Mouse (Mus musculus) CH12.LX (cell line): Measurements from ENCODE around the gene Ggnbp2. TPM values are rescaled to one million over a fixed set of nuclear protein-coding genes. Genes with fewer than 3 reads are reported as not detected.
A peak's percentile ranks its signal among the peaks of the same experiment; 100 is the strongest.
"Not testable (repeated sequence)": the region's sequence is repeated elsewhere in the genome, so short reads cannot be mapped to it uniquely, and the experiment has no call there.

Experiments
- DNase-seq: peaks from one replicate; pipeline ENCODE4 v3.0.0-alpha.2; 2013; ENCODE audit errors: extremely low read depth
- H3K27ac ChIP-seq: 2 replicates; pipeline ENCODE4 v1.5.1; 2012; ENCODE audit warnings: low read depth, mild to moderate bottlenecking, control low read depth, moderate library complexity; ENCODE audit not compliant: insufficient read depth
- H3K27me3 ChIP-seq: replicated peaks from 2 replicates; pipeline ENCODE3; 2012; ENCODE audit warnings: inconsistent platforms
- H3K36me3 ChIP-seq, 2 experiments: replicated peaks in 1 of 2; 2 replicates each; pipeline versions ENCODE3 to v1.6.1; 2012; ENCODE audit warnings: inconsistent platforms in 1 of 2, low read length in 1 of 2, mild to moderate bottlenecking in 1 of 2, mixed read lengths in 1 of 2, moderate library complexity in 1 of 2; ENCODE audit not compliant: control insufficient read depth in 1 of 2, insufficient read depth in 1 of 2
- H3K4me1 ChIP-seq, 2 experiments: 2 replicates each; pipeline ENCODE4 v1.6.1; 2012; ENCODE audit warnings: inconsistent platforms in 1 of 2, moderate library complexity in 1 of 2; ENCODE audit not compliant: insufficient read depth in 2 of 2, control insufficient read depth in 1 of 2
- H3K4me2 ChIP-seq: 2 replicates; pipeline ENCODE4 v1.6.1; 2012; ENCODE audit warnings: low read depth, mild to moderate bottlenecking, control low read depth; ENCODE audit not compliant: poor library complexity, insufficient read depth, severe bottlenecking
- H3K4me3 ChIP-seq, 3 experiments: fragments of 150-350 bp in 1 of 3; sonication (generic) in 1 of 3; replicated peaks in 1 of 3; 2 replicates each; pipeline versions ENCODE3 to v1.5.1; 2011 to 2012; ENCODE audit warnings: low read depth in 2 of 3, low read length in 2 of 3, mild to moderate bottlenecking in 2 of 3, moderate library complexity in 2 of 3, control low read depth in 1 of 3, improper control_type of control experiment in 1 of 3, inconsistent platforms in 1 of 3, mixed read lengths in 1 of 3; ENCODE audit not compliant: poor library complexity in 1 of 3
- H3K79me2 ChIP-seq: replicated peaks from 2 replicates; pipeline ENCODE4 v1.6.1; 2012; ENCODE audit warnings: mild to moderate bottlenecking, moderate library complexity; ENCODE audit not compliant: control insufficient read depth, poor library complexity, insufficient read depth, severe bottlenecking; ENCODE audit errors: extremely low read depth
- H3K9ac ChIP-seq: 2 replicates; pipeline ENCODE4 v1.6.1; 2012; ENCODE audit warnings: low read depth, mild to moderate bottlenecking, control low read depth, moderate library complexity; ENCODE audit not compliant: insufficient read depth
- H3K9me3 ChIP-seq: replicated peaks from 2 replicates; pipeline ENCODE3; 2012; ENCODE audit warnings: low read length, inconsistent platforms, mixed read lengths
- BHLHE40 ChIP-seq: IDR thresholded peaks from 2 replicates; pipeline ENCODE4 v1.6.1; 2011; ENCODE audit warnings: mild to moderate bottlenecking, low read depth, low read length, improper control_type of control experiment
- CHD1 ChIP-seq: IDR thresholded peaks from 2 replicates; pipeline ENCODE4 v1.6.1; 2012; ENCODE audit warnings: low read depth, low read length, improper control_type of control experiment, inconsistent platforms
- CHD2 ChIP-seq: IDR thresholded peaks from 2 replicates; pipeline ENCODE4 v1.6.1; 2011; ENCODE audit warnings: low read length, improper control_type of control experiment
- CTCF ChIP-seq, 2 experiments: IDR thresholded peaks in 1 of 2; conservative IDR thresholded peaks in 1 of 2; 2 replicates each; pipeline ENCODE4 v1.5.1; 2011 to 2012; ENCODE audit warnings: low read depth in 2 of 2, low read length in 2 of 2, improper control_type of control experiment in 1 of 2, inconsistent platforms in 1 of 2, mild to moderate bottlenecking in 1 of 2, moderate library complexity in 1 of 2
- EP300 ChIP-seq: IDR thresholded peaks from 2 replicates; pipeline ENCODE4 v1.6.1; 2011; ENCODE audit warnings: low read length, improper control_type of control experiment
- ETS1 ChIP-seq: conservative IDR thresholded peaks from 2 replicates; pipeline ENCODE4 v1.6.1; 2012; ENCODE audit warnings: low read depth, mild to moderate bottlenecking, inconsistent platforms, low read length, improper control_type of control experiment, moderate library complexity
- HCFC1 ChIP-seq: IDR thresholded peaks from 2 replicates; pipeline ENCODE4 v1.6.1; 2012; ENCODE audit warnings: low read depth, mild to moderate bottlenecking, inconsistent platforms, low read length, improper control_type of control experiment
- IRF4 ChIP-seq: IDR thresholded peaks from 2 replicates; pipeline ENCODE4 v1.6.1; 2014; ENCODE audit warnings: low read depth, mild to moderate bottlenecking, inconsistent platforms, low read length, improper control_type of control experiment
- JUND ChIP-seq: conservative IDR thresholded peaks from 2 replicates; pipeline ENCODE4 v1.6.1; 2011; ENCODE audit warnings: low read depth, low read length, improper control_type of control experiment
- KAT2A ChIP-seq: IDR thresholded peaks from 2 replicates; pipeline ENCODE4 v1.6.1; 2012; ENCODE audit warnings: low read length, improper control_type of control experiment, inconsistent platforms; ENCODE audit not compliant: insufficient replicate concordance
- MAFK ChIP-seq: IDR thresholded peaks from 2 replicates; pipeline ENCODE4 v1.6.1; 2011; ENCODE audit warnings: low read length, improper control_type of control experiment; ENCODE audit not compliant: insufficient replicate concordance
- MAX ChIP-seq: IDR thresholded peaks from 2 replicates; pipeline ENCODE4 v1.6.1; 2011; ENCODE audit warnings: low read length, improper control_type of control experiment
- MEF2A ChIP-seq: IDR thresholded peaks from 2 replicates; pipeline ENCODE4 v1.6.1; 2014; ENCODE audit warnings: low read depth, mild to moderate bottlenecking, inconsistent platforms, low read length, improper control_type of control experiment, borderline replicate concordance
- MYC ChIP-seq: IDR thresholded peaks from 2 replicates; pipeline ENCODE4 v1.6.1; 2011; ENCODE audit warnings: low read depth, mild to moderate bottlenecking, improper control_type of control experiment, low read length
- NELFE ChIP-seq: IDR thresholded peaks from 2 replicates; pipeline ENCODE4 v1.6.1; 2011; ENCODE audit warnings: low read depth, low read length, improper control_type of control experiment
- NRF1 ChIP-seq: IDR thresholded peaks from 2 replicates; pipeline ENCODE4 v1.6.1; 2014; ENCODE audit warnings: low read depth, mild to moderate bottlenecking, inconsistent platforms, low read length, improper control_type of control experiment, moderate library complexity
- POLR2A ChIP-seq: IDR thresholded peaks from 2 replicates; pipeline ENCODE4 v1.6.1; 2011; ENCODE audit warnings: low read depth, mild to moderate bottlenecking, improper control_type of control experiment, low read length
- RAD21 ChIP-seq: IDR thresholded peaks from 2 replicates; pipeline ENCODE4 v1.6.1; 2011; ENCODE audit warnings: low read depth, mild to moderate bottlenecking, low read length, improper control_type of control experiment, moderate library complexity
- RCOR1 ChIP-seq: conservative IDR thresholded peaks from 2 replicates; pipeline ENCODE4 v1.6.1; 2012; ENCODE audit warnings: low read depth, mild to moderate bottlenecking, inconsistent platforms, low read length, improper control_type of control experiment
- SMC3 ChIP-seq: IDR thresholded peaks from 2 replicates; pipeline ENCODE4 v1.6.1; 2011; ENCODE audit warnings: low read depth, low read length, improper control_type of control experiment
- TBP ChIP-seq: conservative IDR thresholded peaks from 2 replicates; pipeline ENCODE4 v1.6.1; 2011; ENCODE audit warnings: low read depth, low read length, improper control_type of control experiment
- UBTF ChIP-seq: IDR thresholded peaks from 2 replicates; pipeline ENCODE4 v1.6.1; 2012; ENCODE audit warnings: low read depth, mild to moderate bottlenecking, inconsistent platforms, low read length, improper control_type of control experiment, moderate library complexity
- USF2 ChIP-seq: conservative IDR thresholded peaks from 2 replicates; pipeline ENCODE4 v1.6.1; 2011; ENCODE audit warnings: low read depth, low read length, improper control_type of control experiment
- ZKSCAN1 ChIP-seq: IDR thresholded peaks from 2 replicates; pipeline ENCODE4 v1.6.1; 2012; ENCODE audit warnings: low read depth, inconsistent platforms, low read length, improper control_type of control experiment, borderline replicate concordance
- dilution Hi-C: fragments of 300-500 bp; cut with MboI; formaldehyde crosslinking; loops from 2 replicates; pipeline ENCODE4 v1.14.3; 2020; ENCODE audit warnings: low sequenced_read_pairs; ENCODE audit not compliant: extremely low pct_unique_long_range_greater_than_20kb, extremely low pct_ligation_motif_present
- in situ Hi-C: fragments of 300-500 bp; cut with MboI; formaldehyde crosslinking; loops from 3 replicates; pipeline ENCODE4 v1.14.3; 2019; ENCODE audit warnings: low sequenced_read_pairs, low pct_ligation_motif_present, low pct_unique_long_range_greater_than_20kb, mixed read lengths
- polyA plus RNA-seq: library from polyadenylated mRNA; unstranded; fragments of >175 nt; gene quantifications from 2 replicates; pipeline ENCODE4 v1.2.1, GENCODE M21; 2012; ENCODE audit warnings: low read depth; ENCODE audit not compliant: insufficient read length
- total RNA-seq, 2 experiments: library from RNA; depleted of rRNA; stranded (reverse); fragments of 300-350 nt in 1 of 2; fragments of >200 nt in 1 of 2; gene quantifications; 2 replicates each; pipeline ENCODE4 v1.2.3; 2012 to 2014

The Ggnbp2 gene
- total and polyA plus RNA-seq, 3 experiments: 70.9 to 125 (median 86.5) TPM

GRCm38 (mm10) chr11:84839330-84839729, 31.3 kb downstream of the Ggnbp2 start:
- Histone ChIP-seq H3K4me3 (no peak overlapping the region), H3K79me2 (peaks cover 14% of the 10 kb centered on the region), H3K9me3 (no peaks in the 10 kb centered on the region), H3K27me3 (no peaks in the 10 kb centered on the region), H3K4me2 (no peak overlapping the region), H3K9ac (no peak overlapping the region), H3K36me3 (peaks cover 45 to 86% of the 10 kb centered on the region in 2 experiments), H3K27ac (no peak overlapping the region), H3K4me1 (no peaks in the 10 kb centered on the region)
- no peak for DNase-seq
- dilution Hi-C loops: no loop called here
- in situ Hi-C loops: no loop called here
- no peak for TF ChIP-seq POLR2A
- peak in 1 of 2 experiments; percentile 23; a peak in 1 of 4 replicates for TF ChIP-seq CTCF (conservative IDR thresholded peaks at IDR 0.05 in 1 of 2, IDR thresholded peaks at IDR 0.05 in 1 of 2; ENCODE audit: low read depth in 2 of 2, low read length in 2 of 2)

GRCm38 (mm10) chr11:84829495-84829894, 41.1 kb downstream of the Ggnbp2 start:
- peaks cover 6 to 26% of the 10 kb centered on the region in 2 experiments for H3K4me1 ChIP-seq
- peak overlapping the region; percentile 53 to 95 (median 88) for H3K4me3 ChIP-seq
- H3K27me3 ChIP-seq, dilution Hi-C loops, DNase-seq, in situ Hi-C loops, H3K9me3 ChIP-seq, H3K79me2 ChIP-seq: not testable (repeated sequence)
- TF ChIP-seq USF2: peak; percentile 40; the same call in 1 of the 2 replicates
- H3K9ac ChIP-seq: peak overlapping the region; percentile 89
- H3K27ac ChIP-seq: peak overlapping the region; percentile 79
- peaks cover 28 to 63% of the 10 kb centered on the region in 2 experiments for H3K36me3 ChIP-seq
- peak overlapping the region; percentile 75 for H3K4me2 ChIP-seq

GRCm38 (mm10) chr11:84828516-84829399, 41.9 kb downstream of the Ggnbp2 start, which contains the start of gene Dhrs11:
Gene Dhrs11 (minus strand): TSS chr11:84828994.
- Histone ChIP-seq H3K36me3 (peaks cover 22 to 62% of the 10 kb centered on the region in 2 experiments), H3K4me1 (peaks cover 6 to 32% of the 10 kb centered on the region in 2 experiments), H3K79me2 (peaks cover 4% of the 10 kb centered on the region; the same call in 1 of the 2 replicates), H3K9me3 (no peaks in the 10 kb centered on the region), H3K27ac (peak within 1 kb of the TSS; percentile 79), H3K27me3 (no peaks in the 10 kb centered on the region), H3K4me3 (peak within 1 kb of the TSS; percentile 85 to 95 (median 88)), H3K4me2 (peak within 1 kb of the TSS; percentile 83), H3K9ac (peak within 1 kb of the TSS; percentile 89)
- dilution Hi-C loops (no loop called here), in situ Hi-C loops (no loop called here)
- DNase-seq: peak; percentile 93
- TF ChIP-seq MAX (peak; percentile 87), IRF4 (peak; percentile 33; the same call in 1 of the 2 replicates), HCFC1 (peak; percentile 80), SMC3 (no peak), MAFK (no peak), UBTF (no peak), ETS1 (peak; percentile 68), MYC (peak; percentile 90), EP300 (no peak), ZKSCAN1 (no peak), NELFE (peak; percentile 81), RCOR1 (no peak), CHD2 (peak; percentile 82), KAT2A (0 out of 2 replicates have a peak, but pooled peaks have one; percentile 59), BHLHE40 (peak; percentile 93), CHD1 (no peak; the same call in 1 of the 2 replicates), RAD21 (no peak), MEF2A (peak; percentile 10; the same call in 1 of the 2 replicates), TBP (peak; percentile 69), NRF1 (peak; percentile 72), JUND (no peak)
